In genomic region chr6:145598794-145599555, GRCm38 (mm10) we compare ENCODE assay signal across 11 mouse cellular contexts. TPM values are rescaled to one million over a fixed set of nuclear protein-coding genes. Genes with fewer than 3 reads are reported as not detected.
DNase-seq lines count a peak whose midpoint lies in the region; ATAC-seq lines count a peak whose summit lies in the region.
"Had no signal": no experiment of that assay in that cellular context is flagged by ENCODE, and none has a peak within 500 bp of the region (broad histone marks: within the 10 kb centered on the region; RNA-seq: fewer than 3 reads in every experiment).

No protein-coding gene starts in this region.

- peak; percentile 72; the same call in 1 of the 2 replicates for ATAC-seq in forebrain, embryonic 13.5 days
- no peak for ATAC-seq in forebrain, embryonic 11.5 days (replicated peaks; ENCODE audit: low FRiP score)
- ATAC-seq in hindbrain, embryonic 11.5 days (ENCODE audit: low FRiP score), result no peak
- ATAC-seq: inflammation-experienced regulatory T-cells, adult 6 months had no signal

- no peaks in the 10 kb centered on the region for H3K27me3 ChIP-seq in forebrain, embryonic 13.5 days
- no peaks in the 10 kb centered on the region for H3K27me3 ChIP-seq in forebrain, embryonic 11.5 days (ENCODE audit: control insufficient read depth, insufficient read depth, low read length)
- no peaks in the 10 kb centered on the region for H3K27me3 ChIP-seq in limb, embryonic 10.5 days (ENCODE audit: low read depth, poor library complexity, severe bottlenecking)
- H3K27me3 ChIP-seq in midbrain, embryonic 10.5 days (ENCODE audit: low read depth, poor library complexity, severe bottlenecking), result no peaks in the 10 kb centered on the region
- H3K27me3 ChIP-seq in hindbrain, embryonic 11.5 days (ENCODE audit: control insufficient read depth, insufficient read depth, low read length), result no peaks in the 10 kb centered on the region

- no peak overlapping the region for H3K9ac ChIP-seq in forebrain, embryonic 13.5 days
- no peak overlapping the region for H3K9ac ChIP-seq in forebrain, embryonic 11.5 days (ENCODE audit: low read length)
- no peak overlapping the region for H3K9ac ChIP-seq in hindbrain, embryonic 11.5 days (ENCODE audit: low read depth, low read length)

- intact Hi-C loops in gastrocnemius, postnatal 36 days (cut with DNase I), result no loop called here

- H3K36me3 ChIP-seq in forebrain, embryonic 13.5 days (ENCODE audit: poor library complexity, severe bottlenecking), result no peaks in the 10 kb centered on the region
- no peaks in the 10 kb centered on the region for H3K36me3 ChIP-seq in forebrain, embryonic 11.5 days (ENCODE audit: control insufficient read depth, insufficient read depth, low read length)
- H3K36me3 ChIP-seq in limb, embryonic 10.5 days, result no peaks in the 10 kb centered on the region
- H3K36me3 ChIP-seq in midbrain, embryonic 10.5 days, result no peaks in the 10 kb centered on the region
- no peaks in the 10 kb centered on the region for H3K36me3 ChIP-seq in hindbrain, embryonic 11.5 days (ENCODE audit: control insufficient read depth, insufficient read depth, low read length)

- peak overlapping the region; percentile 25; the same call in 1 of the 2 replicates for H3K27ac ChIP-seq in forebrain, embryonic 13.5 days
- H3K27ac ChIP-seq in forebrain, embryonic 11.5 days (ENCODE audit: low read depth, low read length), result no peak overlapping the region
- H3K27ac ChIP-seq in limb, embryonic 10.5 days, result peak overlapping the region; percentile 67; the same call in 1 of the 2 replicates
- H3K27ac ChIP-seq in midbrain, embryonic 10.5 days (replicated peaks), result no peak overlapping the region
- H3K27ac ChIP-seq in hindbrain, embryonic 11.5 days (ENCODE audit: low read depth, low read length), result no peak overlapping the region

- DNase-seq in forebrain, embryonic 11.5 days (ENCODE audit: low spot score), result no peak
- DNase-seq in B cell, adult 2 months, result peak; percentile 38 to 47
- DNase-seq in cerebellum, postnatal 36 days, result peak; percentile 61 to 71
- DNase-seq in limb, embryonic 10.5 days (ENCODE audit: low spot score), result no peak
- no peak for DNase-seq in gastrocnemius, postnatal 36 days
- no peak for DNase-seq in midbrain, embryonic 10.5 days (ENCODE audit: low spot score)
- DNase-seq in hindbrain, embryonic 11.5 days (ENCODE audit: low spot score), result no peak
- DNase-seq: thymus, adult 18-20 months had no signal

- 0 out of 2 replicates have a peak, but pooled peaks cover 9% of the 10 kb centered on the region for H3K4me1 ChIP-seq in forebrain, embryonic 13.5 days
- H3K4me1 ChIP-seq in forebrain, embryonic 11.5 days (replicated peaks; ENCODE audit: control insufficient read depth, insufficient read depth, low read length), result no peaks in the 10 kb centered on the region
- H3K4me1 ChIP-seq in limb, embryonic 10.5 days, result peaks cover 40% of the 10 kb centered on the region
- H3K4me1 ChIP-seq in midbrain, embryonic 10.5 days, result peaks cover 10% of the 10 kb centered on the region
- H3K4me1 ChIP-seq in hindbrain, embryonic 11.5 days (replicated peaks; ENCODE audit: control insufficient read depth, insufficient read depth, low read length), result no peaks in the 10 kb centered on the region

- H3K9me3 ChIP-seq in forebrain, embryonic 13.5 days (replicated peaks), result no peaks in the 10 kb centered on the region
- H3K9me3 ChIP-seq in forebrain, embryonic 11.5 days (ENCODE audit: control insufficient read depth, low read length), result no peaks in the 10 kb centered on the region
- H3K9me3 ChIP-seq in limb, embryonic 10.5 days (replicated peaks), result no peaks in the 10 kb centered on the region
- H3K9me3 ChIP-seq in midbrain, embryonic 10.5 days (replicated peaks), result no peaks in the 10 kb centered on the region
- no peaks in the 10 kb centered on the region for H3K9me3 ChIP-seq in hindbrain, embryonic 11.5 days (ENCODE audit: control insufficient read depth, low read length)

- WGBS in forebrain, embryonic 13.5 days, result 71% methylated on average over 11 of the region's 11 CpGs
- 70% methylated on average over 11 of the region's 11 CpGs for whole genome bisulfite sequencing in forebrain, embryonic 11.5 days
- WGBS in limb, embryonic 10.5 days, result 62% methylated on average over 11 of the region's 11 CpGs
- 68% methylated on average over 11 of the region's 11 CpGs for WGBS in midbrain, embryonic 10.5 days
- 68% methylated on average over 11 of the region's 11 CpGs for WGBS in hindbrain, embryonic 11.5 days

- H3K4me2 ChIP-seq in forebrain, embryonic 13.5 days, result no peak overlapping the region
- H3K4me2 ChIP-seq in forebrain, embryonic 11.5 days (ENCODE audit: low read depth, low read length, severe bottlenecking), result no peak overlapping the region
- H3K4me2 ChIP-seq in hindbrain, embryonic 11.5 days (replicated peaks; ENCODE audit: low read depth, low read length), result no peak overlapping the region

- H3K4me3 ChIP-seq in forebrain, embryonic 13.5 days, result no peak overlapping the region
- H3K4me3 ChIP-seq in forebrain, embryonic 11.5 days (ENCODE audit: low read depth, low read length), result no peak overlapping the region
- no peak overlapping the region for H3K4me3 ChIP-seq in limb, embryonic 10.5 days
- no peak overlapping the region for H3K4me3 ChIP-seq in midbrain, embryonic 10.5 days
- no peak overlapping the region for H3K4me3 ChIP-seq in hindbrain, embryonic 11.5 days (ENCODE audit: low read depth, low read length)
- H3K4me3 ChIP-seq: myocyte had no signal

RNA-seq across cellular contexts. Expression of gene Lmntd1, which starts 15.1 kb away (rescaled TPM):
- polyA plus RNA-seq in forebrain, embryonic 13.5 days (2015; fragmentation: Nextera tagmentation; extraction: Ambion mirVana), result 0.45 and 0.47 TPM in 2 replicates
- polyA plus RNA-seq in forebrain, embryonic 11.5 days (2014; fragmentation: Nextera tagmentation; extraction: Ambion mirVana), result 0.31 and 0.33 TPM in 2 replicates
- 0.04 TPM in 1 of 2 replicates, not detected in the other for polyA plus RNA-seq in limb, embryonic 10.5 days (2016; fragmentation: Nextera tagmentation; extraction: Ambion mirVana)
- not detected for total RNA-seq in gastrocnemius, postnatal 36 days (2021)
- 0.11 and 0.30 TPM in 2 replicates for polyA plus RNA-seq in midbrain, embryonic 10.5 days (2016; fragmentation: Nextera tagmentation; extraction: Ambion mirVana)
- 0.25 TPM in 1 of 2 replicates, not detected in the other for polyA plus RNA-seq in hindbrain, embryonic 11.5 days (2014; fragmentation: Nextera tagmentation; extraction: Ambion mirVana)
- polyA plus RNA-seq: inflammation-experienced regulatory T-cells, adult 6 months; myocyte had no signal

RNA-seq across cellular contexts. Expression of gene Tuba3b, which starts 16.6 kb away (rescaled TPM):
- not detected in 2 replicates for polyA plus RNA-seq in forebrain, embryonic 13.5 days (2015; fragmentation: Nextera tagmentation; extraction: Ambion mirVana)
- polyA plus RNA-seq in forebrain, embryonic 11.5 days (2014; fragmentation: Nextera tagmentation; extraction: Ambion mirVana), result not detected in 2 replicates
- not detected in 2 replicates for polyA plus RNA-seq in limb, embryonic 10.5 days (2016; fragmentation: Nextera tagmentation; extraction: Ambion mirVana)
- total RNA-seq in gastrocnemius, postnatal 36 days (2021), result not detected
- polyA plus RNA-seq in midbrain, embryonic 10.5 days (2016; fragmentation: Nextera tagmentation; extraction: Ambion mirVana), result not detected in 2 replicates
- not detected in 2 replicates for polyA plus RNA-seq in hindbrain, embryonic 11.5 days (2014; fragmentation: Nextera tagmentation; extraction: Ambion mirVana)
- polyA plus RNA-seq: inflammation-experienced regulatory T-cells, adult 6 months; myocyte had no signal

Comparison
In these comparisons a context has a peak if more than half of its experiments do, and no peak if none do; other contexts are left out.
1. H3K27ac ChIP-seq: peak in forebrain, embryonic 13.5 days (single experiment) and limb, embryonic 10.5 days (single experiment); none in forebrain, embryonic 11.5 days (single experiment), midbrain, embryonic 10.5 days (single experiment) and hindbrain, embryonic 11.5 days (single experiment).
2. DNase-seq: peak in B cell, adult 2 months (2 of 2) and cerebellum, postnatal 36 days (2 of 2); none in forebrain, embryonic 11.5 days (single experiment), limb, embryonic 10.5 days (single experiment), gastrocnemius, postnatal 36 days (0 of 2), midbrain, embryonic 10.5 days (single experiment) and hindbrain, embryonic 11.5 days (single experiment).